Mouse (Mus musculus) stomach, postnatal 0 days (tissue): ENCODE results near the gene Sapcd1. TPM values are rescaled to one million over a fixed set of nuclear protein-coding genes. Genes with fewer than 3 reads are reported as not detected.
"Not testable (repeated sequence)": the region's sequence is repeated elsewhere in the genome, so short reads cannot be mapped to it uniquely, and the experiment has no call there.

Source experiments
- ATAC-seq: fragments of 200-750 bp; cut with Nextera tagmentation; 2 replicates; pipeline ENCODE4 v1.8.0; 2017; ENCODE audit not compliant: low FRiP score, low TSS enrichment
- DNase-seq: peaks from one replicate; pipeline ENCODE4 v3.0.0-alpha.2; 2016; ENCODE audit warnings: low spot score
- H3K27ac ChIP-seq: fragments of 300-500 bp; sonication (generic); replicated peaks from 2 replicates; pipeline ENCODE4 v1.5.1; 2014; ENCODE audit warnings: mild to moderate bottlenecking, control low read depth
- H3K27me3 ChIP-seq: fragments of 300-500 bp; sonication (generic); 2 replicates; pipeline ENCODE4 v1.6.1; 2014; ENCODE audit warnings: low read length; ENCODE audit not compliant: control insufficient read depth, insufficient read depth
- H3K36me3 ChIP-seq: fragments of 300-500 bp; sonication (generic); 2 replicates; pipeline ENCODE4 v1.6.1; 2014; ENCODE audit warnings: low read length, mixed read lengths; ENCODE audit not compliant: control insufficient read depth, insufficient read depth
- H3K4me1 ChIP-seq: fragments of 300-500 bp; sonication (generic); replicated peaks from 2 replicates; pipeline ENCODE4 v1.6.1; 2014; ENCODE audit warnings: antibody characterized with exemption; ENCODE audit not compliant: control insufficient read depth, insufficient read depth
- H3K4me2 ChIP-seq: fragments of 300-500 bp; sonication (generic); replicated peaks from 2 replicates; pipeline ENCODE4 v1.6.1; 2014; ENCODE audit warnings: low read depth, mild to moderate bottlenecking, control low read depth, moderate library complexity
- H3K4me3 ChIP-seq: fragments of 300-500 bp; sonication (generic); 2 replicates; pipeline ENCODE4 v1.5.1; 2014; ENCODE audit warnings: low read depth, low read length, control low read depth
- H3K9ac ChIP-seq: fragments of 300-500 bp; sonication (generic); 2 replicates; pipeline ENCODE4 v1.6.1; 2014; ENCODE audit warnings: mild to moderate bottlenecking, low read length, control low read depth, mixed read lengths
- H3K9me3 ChIP-seq: fragments of 300-500 bp; sonication (generic); 2 replicates; pipeline ENCODE4 v1.6.1; 2016; ENCODE audit warnings: low read length; ENCODE audit not compliant: control insufficient read depth
- CTCF ChIP-seq: IDR thresholded peaks from 2 replicates; pipeline ENCODE4 v1.5.1; 2016; ENCODE audit warnings: antibody characterized with exemption, low read depth, mild to moderate bottlenecking, moderate library complexity
- EP300 ChIP-seq: optimal IDR thresholded peaks from 2 replicates; pipeline ENCODE3; 2016; ENCODE audit warnings: antibody characterized with exemption
- WGBS: fragments of 180-500 bp; shearing (Covaris S2); extraction: QIAGEN DNeasy Blood & Tissue Kit; methylation state at CpG from one replicate; pipeline ENCODE4 v1.1.7; 2014; 5-methylcytosine and 5-hydroxymethylcytosine counted together
- polyA plus RNA-seq: library from polyadenylated mRNA; unstranded; fragments of >200 nt; fragmentation: Nextera tagmentation; extraction: Ambion mirVana; gene quantifications from 2 replicates; pipeline ENCODE4 v1.2.1, GENCODE M21; 2015

The Sapcd1 gene
- polyA plus RNA-seq, 1 experiment from 2014 or later = 8.0 TPM

- Histone ChIP-seq H3K27me3 (no peaks in the 10 kb centered on the region), H3K9me3 (no peaks in the 10 kb centered on the region), H3K4me1 (no peaks in the 10 kb centered on the region), H3K4me2 (no peak overlapping the region), H3K4me3 (no peak overlapping the region), H3K9ac (no peak overlapping the region), H3K36me3 (no peaks in the 10 kb centered on the region), H3K27ac (peak overlapping the region; percentile 56; the same call in 1 of the 2 replicates)
- TF ChIP-seq EP300 (no peak), CTCF (no peak)
- ATAC-seq = no peak; the same call in 1 of the 2 replicates
- DNase-seq = peak; percentile 37
- WGBS = 27% methylated on average over 6 of the region's 6 CpGs
These were observed 7.1 kb upstream of the Sapcd1 start for GRCm38 (mm10) chr17:35034896-35035295.

GRCm38 (mm10) chr17:35033703-35034102 is 5.9 kb upstream of the Sapcd1 start:
- H3K4me2 ChIP-seq, H3K27ac ChIP-seq, ATAC-seq, H3K36me3 ChIP-seq, DNase-seq, H3K4me1 ChIP-seq, H3K9ac ChIP-seq, H3K9me3 ChIP-seq, H3K4me3 ChIP-seq, H3K27me3 ChIP-seq: not testable (repeated sequence)
- WGBS = 69% methylated on average over 1 of the region's 1 CpGs

GRCm38 (mm10) chr17:35032323-35032870 is 4.6 kb upstream of the Sapcd1 start:
- no peak for ATAC-seq
- DNase-seq = no peak
- no peak for TF ChIP-seq EP300
- TF ChIP-seq CTCF = peak; percentile 33
- Histone ChIP-seq H3K4me2 (no peak overlapping the region), H3K9me3 (no peaks in the 10 kb centered on the region), H3K27me3 (no peaks in the 10 kb centered on the region), H3K9ac (no peak overlapping the region), H3K4me1 (no peaks in the 10 kb centered on the region; the same call in 1 of the 2 replicates), H3K27ac (no peak overlapping the region), H3K4me3 (no peak overlapping the region), H3K36me3 (no peaks in the 10 kb centered on the region)
- 83% methylated on average over 8 of the region's 8 CpGs for WGBS

GRCm38 (mm10) chr17:35031880-35032279 is 4.1 kb upstream of the Sapcd1 start:
- no peak overlapping the region for H3K27ac ChIP-seq
- no peak overlapping the region for H3K4me3 ChIP-seq
- no peaks in the 10 kb centered on the region; the same call in 1 of the 2 replicates for H3K4me1 ChIP-seq
- no peak overlapping the region for H3K4me2 ChIP-seq
- H3K36me3 ChIP-seq = no peaks in the 10 kb centered on the region
- H3K9me3 ChIP-seq = no peaks in the 10 kb centered on the region
- TF ChIP-seq EP300 (no peak), CTCF (no peak)
- no peaks in the 10 kb centered on the region for H3K27me3 ChIP-seq
- no peak overlapping the region for H3K9ac ChIP-seq
- 77% methylated on average over 7 of the region's 7 CpGs for WGBS
- no peak for DNase-seq
- ATAC-seq = no peak

- Histone ChIP-seq H3K4me1 (no peaks in the 10 kb centered on the region; the same call in 1 of the 2 replicates), H3K36me3 (no peaks in the 10 kb centered on the region), H3K9ac (no peak overlapping the region), H3K27ac (no peak overlapping the region), H3K27me3 (no peaks in the 10 kb centered on the region), H3K4me2 (no peak overlapping the region), H3K9me3 (no peaks in the 10 kb centered on the region), H3K4me3 (no peak overlapping the region)
- 82% methylated on average over 11 of the region's 11 CpGs for WGBS
- ATAC-seq (no peak), DNase-seq (no peak)
- TF ChIP-seq EP300 = no peak
- no peak for TF ChIP-seq CTCF
These were observed 3.5 kb upstream of the Sapcd1 start for GRCm38 (mm10) chr17:35031272-35031671.

GRCm38 (mm10) chr17:35029691-35030532 is 2.1 kb upstream of the Sapcd1 start:
- DNase-seq (no peak), ATAC-seq (no peak)
- Histone ChIP-seq H3K9me3 (no peaks in the 10 kb centered on the region), H3K4me2 (no peak overlapping the region), H3K4me1 (no peaks in the 10 kb centered on the region; the same call in 1 of the 2 replicates), H3K4me3 (no peak overlapping the region), H3K36me3 (no peaks in the 10 kb centered on the region), H3K27ac (no peak overlapping the region), H3K9ac (no peak overlapping the region), H3K27me3 (no peaks in the 10 kb centered on the region)
- TF ChIP-seq CTCF = peak; percentile 76
- no peak for TF ChIP-seq EP300
- WGBS = 37% methylated on average over 19 of the region's 19 CpGs
